Mouse (Mus musculus) Muller cell, postnatal 12 days (primary cell): ENCODE results near the gene Olfr837.
"Not testable (repeated sequence)": the region's sequence is repeated elsewhere in the genome, so short reads cannot be mapped to it uniquely, and the experiment has no call there.

Experiments used
- DNase-seq: peaks from one replicate; pipeline ENCODE4 v3.0.0-alpha.2; 2015; ENCODE audit errors: inconsistent ontology term

Olfr837 gene

DNA sequence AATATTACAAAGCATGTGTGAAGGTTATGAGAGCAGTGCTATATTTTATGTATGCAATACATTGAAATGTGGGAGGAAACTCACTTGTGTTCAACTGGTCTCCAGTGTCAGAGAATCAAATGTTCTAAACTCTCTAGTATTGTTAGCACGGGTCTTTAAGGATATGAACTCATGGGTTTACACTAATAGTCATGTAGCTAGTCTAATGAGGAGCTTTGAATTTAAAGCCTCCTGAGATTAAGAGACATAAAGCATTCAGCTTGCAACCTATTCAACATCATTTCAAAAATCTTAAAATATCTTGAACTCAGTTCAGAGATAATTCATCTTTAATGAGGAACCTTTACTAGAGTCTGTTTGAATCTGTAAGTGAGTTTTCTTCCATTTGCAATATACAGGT, at the start of gene Olfr837:
TSS of gene Olfr837 (plus strand) at position 301 of the 400 bp plus-strand sequence.
- DNase-seq = no peak

DNA sequence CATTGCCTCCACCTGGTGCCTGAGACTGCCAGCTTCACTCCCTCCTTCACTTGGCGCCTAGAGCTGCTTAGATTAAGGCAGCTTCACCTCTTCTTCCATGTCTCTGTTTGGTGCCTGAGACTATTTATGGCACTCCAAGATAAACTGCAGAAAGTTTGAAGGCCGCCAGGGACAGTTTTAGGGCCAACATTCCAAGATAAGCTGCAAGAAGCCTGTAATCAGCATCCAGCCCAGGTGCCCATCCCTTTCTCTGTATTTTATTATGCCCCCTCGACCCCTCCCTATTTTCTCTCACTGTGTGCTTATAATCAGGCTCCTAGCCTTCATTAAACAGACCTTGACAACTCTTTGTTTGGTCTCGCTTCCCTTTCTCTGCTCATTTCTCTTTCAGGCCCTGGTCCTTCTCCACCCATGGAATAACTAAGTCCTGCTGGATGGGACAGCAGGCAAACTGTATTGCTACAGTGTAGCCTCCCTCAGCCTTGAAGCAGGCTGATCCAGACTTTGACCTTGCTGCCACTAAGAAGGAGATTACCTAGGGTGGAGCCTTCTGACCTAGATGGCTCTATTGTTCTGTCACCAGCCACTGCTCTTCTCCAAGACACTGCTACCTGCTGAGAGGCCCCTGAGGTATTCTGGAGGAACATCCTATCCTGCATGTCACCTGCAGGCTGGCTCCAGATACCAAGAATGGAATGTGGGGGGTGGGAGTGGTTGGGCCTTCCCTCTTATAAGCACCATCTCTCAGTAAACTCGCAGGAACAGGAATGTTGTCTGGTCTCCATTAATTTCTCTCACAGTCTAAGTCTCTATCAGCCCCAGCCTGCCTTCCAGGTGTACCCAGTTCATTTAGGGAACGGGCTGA, 43.0 kb upstream of the Olfr837 start:
- DNase-seq = not testable (repeated sequence)

DNA sequence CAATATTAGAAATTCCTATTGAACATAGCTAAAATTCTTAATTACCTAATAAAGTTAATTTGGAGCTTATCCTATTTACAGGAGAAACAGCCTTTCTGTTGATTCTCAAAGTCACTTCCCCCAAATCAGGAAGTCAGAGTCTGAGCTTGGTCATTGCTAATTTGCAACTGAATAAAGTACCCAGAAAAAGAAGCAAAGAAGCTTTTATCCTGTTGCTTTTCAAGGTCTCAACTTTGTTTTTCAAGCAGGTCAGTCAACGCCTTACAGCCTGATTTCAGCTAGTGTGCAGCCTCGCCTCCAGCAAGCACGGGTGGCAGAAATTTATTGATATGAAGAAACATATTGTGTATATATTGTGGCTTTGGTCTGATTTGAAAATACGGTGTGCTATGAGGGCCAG, 38.8 kb upstream of the Olfr837 start:
- no peak for DNase-seq

DNA sequence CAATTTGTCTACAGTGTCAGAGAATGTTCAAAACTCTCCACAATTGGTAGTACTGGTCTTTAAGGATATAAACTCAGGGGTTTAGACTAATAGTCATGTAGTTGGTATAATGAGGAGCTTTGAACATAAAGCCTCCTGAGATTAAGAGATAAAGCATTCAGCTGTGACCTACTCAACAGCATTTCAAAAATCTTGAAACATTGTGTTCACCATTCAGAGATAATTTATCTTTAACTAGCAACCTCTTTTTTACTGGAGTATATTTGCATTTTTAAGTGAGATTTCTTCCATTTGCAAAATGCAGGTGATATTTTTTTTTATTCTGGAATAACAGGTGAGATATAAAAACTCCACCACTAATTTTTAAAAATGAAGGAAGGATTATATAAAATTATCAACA, 16.0 kb upstream of the Olfr837 start, which contains the start of gene Olfr836:
TSS of gene Olfr836 (plus strand) at position 301 of the 400 bp plus-strand sequence.
- no peak for DNase-seq

DNA sequence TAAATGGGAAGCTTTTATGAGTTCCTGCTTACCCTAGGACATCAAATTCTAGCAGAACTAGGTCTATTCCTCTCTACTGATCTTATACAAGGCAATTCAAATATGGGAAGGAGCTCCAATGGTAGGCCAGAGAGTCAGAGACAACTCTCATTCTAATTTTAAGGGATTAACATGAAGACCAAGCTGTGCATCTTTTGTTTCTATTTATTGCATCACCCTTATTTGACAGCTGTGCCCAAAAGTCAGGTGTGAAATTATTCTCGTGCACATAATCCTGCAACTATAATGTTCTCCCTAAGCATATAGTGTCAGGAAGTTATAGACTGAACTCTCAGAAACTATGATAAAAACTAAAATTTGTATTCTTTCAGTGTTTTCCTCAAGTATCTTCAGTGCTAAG, 41.1 kb downstream of the Olfr837 start, which contains the start of gene Olfr839-ps1:
TSS of gene Olfr839-ps1 (minus strand) at position 101 of the 400 bp plus-strand sequence.
- DNase-seq = no peak
